Mouse (Mus musculus) hindlimb bud, embryonic 11.5 days (tissue): Measurements from ENCODE around the gene Pnmt.
"Not testable (repeated sequence)": the region's sequence is repeated elsewhere in the genome, so short reads cannot be mapped to it uniquely, and the experiment has no call there.

Source experiments
- DNase-seq: peaks from one replicate; pipeline ENCODE4 v3.0.0-alpha.2; 2012; ENCODE audit warnings: low read depth, low spot score; ENCODE audit errors: extremely low spot score

The Pnmt gene

DNA sequence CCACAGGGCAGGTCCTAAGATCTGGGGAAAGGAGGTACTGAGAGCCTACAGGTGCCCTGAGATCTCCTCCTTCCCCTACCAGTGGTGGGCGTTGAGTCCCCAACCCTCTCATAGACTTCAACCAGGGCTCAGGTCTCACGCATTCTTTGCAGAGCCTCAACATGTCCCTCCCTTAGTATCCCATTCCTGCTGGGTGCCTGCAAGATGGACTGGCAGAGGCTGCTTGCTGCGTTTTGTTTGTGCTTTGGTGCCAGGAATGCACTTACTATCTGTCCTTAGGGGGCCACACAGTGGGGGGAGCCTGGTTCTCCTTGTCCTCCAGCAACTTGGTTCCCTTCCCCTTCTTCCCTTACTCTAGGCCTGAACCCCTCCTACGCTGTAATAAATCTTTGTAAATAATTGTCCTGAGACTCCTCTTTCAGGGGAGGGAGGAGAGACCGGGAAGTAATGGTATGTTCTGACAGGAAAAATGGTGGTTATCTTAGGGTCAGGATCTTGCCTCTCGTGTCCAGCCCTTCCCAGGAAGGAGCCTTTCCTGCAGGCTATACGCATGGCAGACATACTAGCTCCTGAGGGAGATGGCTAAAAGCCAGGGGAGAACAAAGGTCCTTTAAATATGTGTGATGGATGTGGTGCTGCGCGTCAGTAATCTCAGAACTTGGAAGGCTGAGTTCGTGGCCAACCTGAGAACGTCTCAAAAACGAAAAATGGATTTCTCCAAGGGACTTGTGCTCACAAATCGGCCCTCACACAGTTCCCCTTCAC, 28.7 kb upstream of the Pnmt start:
- no peak for DNase-seq

DNA sequence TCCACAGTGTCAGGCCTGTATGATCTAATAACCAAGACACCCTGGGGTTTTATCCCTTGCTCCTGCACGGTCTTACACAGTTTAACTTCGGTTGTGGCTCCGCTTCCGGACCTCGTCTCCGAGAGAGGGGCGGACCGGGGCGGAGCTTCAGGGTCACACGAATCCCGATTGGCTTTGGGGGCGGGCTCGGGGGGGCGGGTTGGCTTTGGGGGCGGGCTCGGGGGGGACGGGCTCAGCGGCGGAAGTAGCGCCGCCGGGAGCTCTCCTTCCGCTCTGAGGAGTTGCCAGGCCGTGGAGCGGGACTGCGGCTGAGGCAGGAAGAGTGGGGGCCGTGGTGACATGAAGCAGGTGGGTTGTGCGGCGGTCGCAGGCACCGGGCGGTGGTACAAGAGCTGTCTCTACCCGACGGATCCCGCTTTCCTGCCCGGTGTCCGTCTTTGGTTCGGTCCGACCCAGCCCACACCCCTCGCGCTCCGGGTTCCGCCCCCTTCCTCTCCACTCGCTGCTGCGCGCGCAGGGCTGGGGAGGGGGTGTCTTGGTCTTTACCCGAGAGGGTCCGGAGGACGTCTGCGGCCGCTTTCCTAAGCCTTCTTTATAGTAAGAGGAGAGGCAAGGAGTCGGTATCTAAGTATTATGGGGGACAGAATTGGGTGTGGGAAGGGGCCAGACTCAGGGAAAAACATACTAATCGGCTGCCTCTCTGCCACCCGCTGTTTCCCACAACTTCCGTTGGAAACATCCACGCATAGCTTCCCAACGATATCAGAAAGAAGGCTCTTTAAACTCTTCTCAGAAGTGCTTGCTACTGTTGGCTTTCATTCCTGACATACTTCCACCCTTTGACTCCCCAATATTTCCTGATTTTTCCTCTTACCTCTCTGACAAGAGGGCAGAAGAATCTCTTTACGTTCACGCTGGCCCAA, 27.8 kb upstream of the Pnmt start, which contains the start of gene Stard3:
Stard3 (plus strand) TSS at position 208 of the 923 bp plus-strand sequence.
- DNase-seq, result peak; percentile 78

DNA sequence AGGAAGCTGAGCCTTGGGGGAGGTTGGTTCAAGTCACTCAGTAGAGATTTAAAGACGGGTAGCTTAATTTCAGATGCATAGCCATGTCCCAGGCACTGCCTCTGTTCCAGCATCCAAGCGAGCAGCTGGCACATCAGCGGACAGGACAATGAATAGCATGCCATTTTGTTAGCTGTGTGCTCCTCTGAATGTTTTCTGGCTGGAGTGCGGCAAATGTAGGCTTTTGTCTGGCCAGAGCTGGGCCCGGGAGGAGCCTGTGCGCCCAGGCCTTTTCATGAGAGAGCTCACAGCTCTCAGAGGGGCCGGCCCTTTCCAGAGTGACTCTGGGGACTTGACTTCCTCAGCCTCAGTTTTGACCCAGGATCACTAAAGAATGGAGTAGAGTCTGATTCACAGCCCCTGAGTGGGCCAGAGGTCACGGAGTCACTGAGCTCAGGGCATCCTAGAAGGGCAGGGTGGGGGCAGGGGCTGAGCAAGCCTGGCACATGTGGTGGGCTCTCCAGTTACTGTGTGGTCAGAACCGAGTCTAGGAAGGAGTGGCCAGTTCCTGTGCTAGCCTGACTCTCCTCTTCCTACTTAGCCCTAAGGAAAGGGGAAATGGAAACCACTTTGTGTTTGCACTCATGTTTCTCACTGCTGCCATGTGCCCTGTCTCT, 25.3 kb upstream of the Pnmt start:
- DNase-seq, result no peak

DNA sequence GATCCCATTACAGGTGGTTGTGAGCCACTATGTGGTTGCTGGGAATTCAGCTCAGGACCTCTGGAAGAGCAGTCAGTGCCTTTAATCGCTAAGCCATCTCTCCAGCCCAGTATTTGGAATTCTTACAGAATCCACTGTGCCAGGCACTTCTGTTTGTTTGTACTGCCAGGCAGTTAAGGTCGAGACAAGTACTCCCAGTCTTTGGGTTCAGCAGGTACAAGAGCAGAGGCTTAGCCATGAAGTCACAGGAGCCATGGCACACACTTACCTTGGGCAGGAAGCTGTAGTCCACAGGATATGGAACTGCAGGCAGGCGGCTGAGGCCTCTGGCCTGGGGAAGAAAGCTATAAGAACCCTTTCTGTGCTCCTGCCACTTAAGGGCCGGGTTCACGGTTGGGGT, 22.4 kb upstream of the Pnmt start:
- DNase-seq, result no peak

DNA sequence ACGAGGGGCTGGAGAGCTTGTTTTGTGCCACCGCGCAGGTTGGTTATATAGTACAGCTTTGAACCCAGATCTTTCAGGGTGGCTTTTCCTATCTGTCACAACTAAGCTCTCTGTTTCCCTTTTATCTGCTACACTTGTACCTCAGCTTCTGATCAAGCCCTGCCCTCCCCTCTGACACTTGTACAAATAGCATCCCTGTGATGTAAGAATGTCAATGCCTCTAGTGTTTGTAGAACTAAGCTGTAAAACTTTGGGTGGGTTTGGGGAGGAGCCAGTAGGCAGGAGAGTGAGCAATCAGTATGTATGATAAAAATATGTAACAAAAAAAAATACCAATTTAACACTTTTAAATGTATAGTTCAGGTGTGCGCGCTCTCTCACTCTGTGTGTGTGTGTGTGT, 21.8 kb upstream of the Pnmt start:
- DNase-seq, result no peak

DNA sequence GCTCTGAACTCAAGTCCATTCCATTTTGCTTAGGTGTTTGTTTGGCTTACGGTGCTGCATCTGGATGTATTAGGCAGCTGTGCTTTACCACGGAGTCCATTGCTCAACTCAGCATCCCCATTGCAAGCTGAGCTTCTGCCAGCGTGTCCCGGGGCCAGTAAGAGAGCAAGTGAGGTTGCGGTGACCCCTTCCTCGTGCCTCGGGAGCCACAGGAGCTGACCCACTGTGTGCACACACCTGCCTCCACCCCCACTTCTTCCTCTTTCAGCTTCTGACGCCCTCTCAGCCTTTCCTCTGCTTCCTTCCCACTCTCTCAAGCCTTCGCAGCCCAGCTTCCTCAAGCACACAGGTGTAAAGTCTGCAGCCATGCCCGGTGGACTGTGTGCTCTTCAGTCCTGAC, 20.0 kb upstream of the Pnmt start:
- no peak for DNase-seq

DNA sequence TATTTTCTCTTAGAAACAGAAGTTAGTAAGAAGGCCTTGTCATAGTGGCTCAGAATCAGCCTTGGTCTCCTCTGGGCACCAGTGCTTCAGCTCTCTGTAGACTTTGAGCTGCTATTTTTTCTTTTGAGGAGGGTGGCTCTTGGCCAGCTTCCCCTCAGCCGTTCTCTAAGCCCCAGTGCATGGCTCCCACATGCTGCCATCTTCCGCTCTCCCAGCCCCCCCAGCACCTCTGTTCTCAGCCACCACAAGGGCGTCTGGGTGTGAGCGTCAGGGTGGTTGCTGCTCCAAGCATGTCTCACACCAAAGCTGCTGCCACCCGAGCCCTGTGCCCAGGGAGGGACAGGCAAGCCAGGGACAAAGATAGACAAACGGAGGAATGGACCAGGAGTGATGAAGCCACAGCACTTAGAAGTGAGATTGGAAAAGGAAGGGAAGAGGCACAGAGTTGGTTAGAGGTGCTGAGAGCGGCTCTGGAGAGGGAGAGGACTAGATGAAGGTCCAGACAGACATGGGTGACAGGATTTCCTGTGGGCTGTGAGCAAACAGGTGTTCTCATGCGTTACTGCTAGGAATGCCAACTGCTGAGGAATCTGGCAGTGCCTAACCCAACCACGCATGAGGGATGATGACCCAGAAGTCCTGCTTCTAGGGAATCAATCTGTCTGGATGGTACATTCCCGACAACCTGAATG, 18.9 kb upstream of the Pnmt start:
- no peak for DNase-seq

DNA sequence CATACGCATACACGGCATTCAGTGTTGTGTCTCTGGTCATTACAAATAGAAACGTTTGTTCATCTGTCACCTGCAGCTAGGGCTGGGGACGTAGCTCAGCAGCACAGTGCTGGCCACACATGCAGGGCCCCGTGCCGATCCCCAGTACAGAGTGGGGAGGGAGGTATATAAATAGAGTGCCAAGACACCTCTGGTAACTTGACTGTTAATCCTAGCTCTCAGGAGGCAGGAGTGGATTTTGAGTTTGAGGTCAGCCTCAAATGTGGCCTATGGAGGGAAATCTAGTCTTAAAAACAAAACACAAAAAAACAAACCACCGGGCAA, 18.4 kb upstream of the Pnmt start:
- no peak for DNase-seq

DNA sequence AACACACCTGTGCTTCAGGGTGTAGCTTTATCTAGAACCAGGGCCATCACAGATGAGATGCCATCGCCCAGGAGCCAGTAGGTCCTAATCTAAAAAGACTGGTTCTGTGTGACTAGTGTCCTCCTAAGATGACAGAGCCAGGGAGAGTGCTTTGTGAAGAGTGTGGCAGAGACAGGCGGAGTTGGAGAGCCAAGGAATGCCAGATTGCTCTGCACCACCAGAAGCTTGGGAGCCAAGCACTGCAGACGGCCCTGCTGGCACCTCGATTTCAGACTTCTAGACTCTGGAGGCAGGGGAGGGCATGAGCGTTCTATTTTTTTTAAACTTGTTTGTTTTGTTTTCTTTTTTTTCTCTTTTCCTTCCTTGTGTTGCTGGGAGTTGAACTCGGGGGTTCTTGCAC, 16.9 kb upstream of the Pnmt start:
- DNase-seq, result no peak

DNA sequence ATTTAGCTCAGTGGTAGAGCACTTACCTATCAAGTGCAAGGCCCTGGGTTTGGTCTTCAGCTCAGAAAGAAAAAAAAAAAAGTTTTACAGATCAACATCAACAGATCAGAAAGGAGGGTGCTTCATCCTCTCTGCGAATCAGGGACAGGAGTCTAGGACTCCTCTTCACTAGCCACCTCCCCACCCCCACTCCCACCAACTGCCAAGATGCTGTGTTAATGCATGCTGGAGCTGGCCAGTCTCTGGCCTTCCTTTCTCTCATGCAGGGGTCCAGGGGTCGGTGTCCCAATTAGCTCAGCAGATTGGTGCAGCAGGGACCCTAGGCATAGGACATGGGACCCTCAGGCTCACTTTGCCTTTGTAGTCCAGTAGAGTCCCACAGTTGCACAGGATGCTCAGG, 15.7 kb upstream of the Pnmt start:
- no peak for DNase-seq

DNA sequence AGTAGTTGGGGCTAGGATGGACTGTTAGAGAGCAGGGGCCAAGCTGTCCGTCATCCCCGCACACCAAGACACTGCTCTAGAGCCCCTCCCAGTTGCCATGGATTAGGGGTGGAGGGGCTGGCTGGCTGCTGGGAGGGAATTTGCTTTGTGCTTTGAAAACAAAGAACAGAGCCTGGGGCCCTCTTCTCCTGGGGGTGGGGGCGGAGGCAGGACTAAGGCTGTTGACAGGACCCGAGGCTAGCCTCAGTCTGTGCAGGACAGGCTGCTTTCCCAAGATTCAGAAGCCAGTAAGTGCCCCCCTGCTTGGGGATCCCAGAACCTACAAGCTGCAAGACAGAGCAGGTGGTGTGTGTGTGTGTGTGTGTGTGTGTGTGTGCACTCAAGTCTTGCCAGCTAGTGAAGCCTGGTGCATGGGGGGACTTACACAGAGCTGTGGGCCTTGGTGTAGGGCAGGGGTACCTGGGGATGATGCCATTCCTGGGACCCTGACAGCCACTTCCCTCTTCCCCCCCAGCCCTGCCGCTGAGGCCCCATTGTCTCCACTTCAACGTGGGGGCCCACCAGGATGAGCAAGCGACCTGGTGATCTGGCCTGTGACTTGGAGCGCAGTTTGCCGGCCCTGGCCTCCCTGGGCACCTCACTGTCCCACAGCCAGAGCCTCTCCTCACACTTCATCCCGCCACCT, 14.6 kb upstream of the Pnmt start:
- no peak for DNase-seq

DNA sequence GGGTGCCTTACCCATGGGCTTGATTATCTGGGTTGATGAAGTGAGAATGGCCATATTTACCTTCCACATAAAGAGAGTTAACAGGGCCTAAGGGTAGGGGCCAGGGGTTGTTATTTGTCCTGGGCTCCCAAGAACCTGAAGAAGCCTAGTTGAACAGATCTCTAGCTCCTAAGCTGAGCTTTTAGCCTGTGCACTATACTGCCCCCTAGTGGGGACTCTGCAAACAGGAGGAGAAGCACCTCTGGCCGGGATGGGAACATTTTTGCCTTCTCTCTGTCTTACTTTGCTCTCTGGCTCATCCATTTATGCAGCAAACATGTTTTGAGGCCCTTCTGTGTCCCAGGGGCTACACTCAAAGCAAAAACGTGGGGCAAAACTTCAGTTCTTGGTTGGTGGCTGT, 13.8 kb upstream of the Pnmt start:
- DNase-seq, result peak; percentile 69

DNA sequence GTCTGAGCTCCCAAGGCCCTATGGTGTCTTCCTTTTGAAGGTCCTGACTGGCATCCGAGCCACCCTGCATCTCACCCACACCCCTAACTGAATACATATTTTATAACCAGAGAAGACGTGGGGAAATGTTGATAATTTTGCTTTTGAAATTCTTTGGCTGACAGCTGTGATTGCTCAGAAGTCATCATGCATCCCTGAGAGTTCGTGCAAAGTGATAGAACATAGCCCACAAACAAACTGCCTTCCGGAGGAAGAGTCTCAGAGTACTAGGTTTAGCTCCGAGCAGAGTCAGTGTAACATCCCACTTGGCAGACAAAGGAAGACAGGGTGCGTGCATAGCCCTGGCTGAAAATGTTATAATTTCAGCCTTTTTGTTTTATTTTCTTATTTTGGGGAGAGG, 13.0 kb upstream of the Pnmt start:
- DNase-seq, result no peak

DNA sequence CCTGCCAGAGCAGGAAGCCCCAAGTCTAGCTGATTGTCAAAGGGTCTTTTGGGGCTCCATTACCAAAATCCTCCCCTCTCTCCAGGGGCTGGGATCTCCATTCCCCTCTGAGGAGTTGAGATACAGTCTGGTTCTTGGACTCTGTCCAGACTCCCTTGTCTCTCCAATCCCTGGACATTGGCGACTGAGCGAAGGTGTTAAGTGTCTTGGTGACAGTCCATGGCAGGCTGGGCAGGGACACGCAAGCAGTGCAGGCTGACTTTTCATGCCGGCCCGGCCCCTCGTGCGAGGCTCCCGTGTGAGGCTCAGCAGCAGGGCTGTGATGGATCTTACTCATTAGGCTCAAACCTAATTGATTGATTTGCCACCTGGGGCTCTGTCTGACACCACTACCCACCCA, 12.0 kb upstream of the Pnmt start:
- DNase-seq, result no peak

DNA sequence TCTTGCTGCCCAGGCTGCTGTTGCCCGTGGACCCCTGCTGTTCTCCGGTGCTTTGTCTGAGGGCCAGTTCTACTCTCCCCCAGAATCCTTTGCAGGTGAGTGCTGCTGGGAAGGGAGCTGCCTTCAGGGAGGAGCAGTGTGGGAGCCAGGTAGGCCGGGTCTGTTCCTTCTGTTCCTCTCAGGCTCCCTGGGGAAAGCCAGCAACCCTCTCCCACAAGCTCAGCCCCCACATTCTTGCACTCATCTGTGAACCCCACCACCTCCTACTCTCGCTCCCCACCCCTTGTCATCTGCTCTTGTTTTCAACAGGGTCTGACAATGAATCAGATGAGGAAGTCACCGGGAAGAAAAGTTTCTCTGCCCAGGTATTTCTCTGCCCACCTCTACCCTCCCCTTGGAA, 9.5 kb upstream of the Pnmt start:
- no peak for DNase-seq

DNA sequence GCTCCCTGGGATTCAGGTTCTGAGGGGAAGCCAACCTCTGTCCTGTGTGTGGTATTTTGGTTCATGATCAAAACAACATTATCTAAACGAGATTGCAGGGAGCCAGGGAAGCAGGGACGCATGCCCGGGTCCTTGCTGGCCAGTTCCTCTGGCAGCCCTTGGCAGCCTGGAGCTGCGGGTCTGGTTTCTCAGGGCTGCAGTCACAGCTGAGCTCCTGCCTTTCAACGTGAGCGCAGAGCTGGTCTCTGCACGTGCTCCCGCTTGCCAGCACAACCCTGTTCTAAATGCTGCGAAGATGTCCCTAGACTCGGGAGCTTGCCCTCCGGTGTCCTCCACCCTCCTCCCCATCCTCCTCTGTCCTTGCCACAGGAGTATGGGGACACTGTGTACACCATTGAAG, 8.5 kb upstream of the Pnmt start:
- no peak for DNase-seq

DNA sequence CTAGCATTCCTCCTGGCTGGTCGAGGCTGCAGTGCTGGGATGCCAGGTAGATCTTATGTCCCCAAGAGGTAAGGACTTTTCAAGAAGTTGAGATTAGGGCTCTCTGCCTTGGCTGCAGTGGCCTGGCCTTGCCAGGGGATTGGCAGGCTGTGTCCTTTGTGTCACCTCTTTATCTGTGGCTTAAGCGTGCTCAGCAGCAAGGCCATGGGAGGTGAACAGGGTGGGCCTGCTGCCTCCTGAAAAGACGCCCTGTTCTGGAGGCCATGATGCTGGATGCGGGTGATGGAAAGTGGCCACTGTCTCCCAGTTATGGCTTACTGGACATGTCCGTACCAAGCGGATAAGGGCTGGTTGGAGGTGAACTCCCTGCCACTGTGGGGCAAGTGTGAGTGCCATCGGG, 6.9 kb upstream of the Pnmt start:
- no peak for DNase-seq

DNA sequence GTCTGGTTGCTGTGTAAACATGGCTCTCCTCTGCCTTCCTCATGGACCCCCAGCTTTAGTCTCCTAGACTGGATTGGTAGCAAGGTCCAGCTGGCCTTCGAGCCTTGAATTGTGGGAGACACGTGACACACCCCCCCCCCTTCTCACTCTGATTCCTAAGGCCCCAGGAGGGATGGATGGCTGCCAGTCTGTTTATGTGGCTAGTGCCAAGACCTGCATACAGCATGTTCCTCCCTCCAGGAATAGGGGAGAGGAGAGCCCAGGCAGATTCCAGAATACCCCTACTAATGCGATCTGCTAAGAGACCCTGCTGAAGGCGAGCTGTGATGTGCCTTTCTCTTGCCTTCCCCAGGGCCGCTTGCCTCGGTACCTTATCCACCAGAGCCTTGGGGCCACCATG, 6.1 kb upstream of the Pnmt start:
- no peak for DNase-seq

DNA sequence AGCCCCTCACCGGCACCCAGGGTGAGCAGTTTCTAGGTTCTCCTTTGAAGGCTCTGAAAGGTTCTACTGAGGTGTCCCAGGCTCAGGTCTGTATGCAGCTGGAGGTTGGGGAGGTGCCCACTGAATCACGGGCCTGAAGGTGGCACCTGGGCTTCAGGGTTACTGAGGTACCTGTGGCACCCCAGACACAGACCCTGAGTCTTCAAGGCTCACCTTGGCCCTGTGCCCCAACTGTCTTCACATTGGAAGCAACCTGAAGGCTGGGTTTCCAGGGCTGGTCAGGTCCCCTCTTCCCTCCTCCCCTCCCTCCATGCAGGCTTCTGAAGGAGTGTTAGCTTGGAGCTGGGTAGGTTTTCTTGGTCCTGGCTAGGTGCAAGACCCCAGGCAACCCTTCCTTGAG, 4.6 kb upstream of the Pnmt start:
- DNase-seq, result no peak

DNA sequence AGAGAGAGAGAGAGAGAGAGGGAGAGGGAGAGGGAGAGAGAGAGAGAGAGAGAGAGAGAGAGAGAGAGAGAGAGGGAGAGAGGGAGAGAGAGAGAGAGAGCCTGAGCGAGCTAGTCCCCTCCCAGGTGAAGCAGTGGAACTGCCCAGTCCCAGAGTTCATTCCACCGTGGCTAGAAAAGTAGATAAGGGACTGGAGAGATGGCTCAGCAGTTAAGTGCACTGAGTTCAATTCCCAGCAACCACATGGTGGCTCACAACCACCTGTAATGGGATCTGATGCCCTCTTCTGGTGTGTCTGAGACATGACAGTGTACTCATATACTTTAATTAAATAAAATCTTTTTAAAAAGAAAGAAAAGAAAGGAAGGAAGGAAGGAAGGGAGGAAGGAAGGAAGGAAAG, 3.8 kb upstream of the Pnmt start:
- not testable (repeated sequence) for DNase-seq
